Mouse (Mus musculus): ENCODE results near the gene Apba2. TPM values are rescaled to one million over a fixed set of nuclear protein-coding genes. Genes with fewer than 3 reads are reported as not detected.

Apba2 gene
- polyA plus RNA-seq, 1 experiment: 188 TPM

DNA sequence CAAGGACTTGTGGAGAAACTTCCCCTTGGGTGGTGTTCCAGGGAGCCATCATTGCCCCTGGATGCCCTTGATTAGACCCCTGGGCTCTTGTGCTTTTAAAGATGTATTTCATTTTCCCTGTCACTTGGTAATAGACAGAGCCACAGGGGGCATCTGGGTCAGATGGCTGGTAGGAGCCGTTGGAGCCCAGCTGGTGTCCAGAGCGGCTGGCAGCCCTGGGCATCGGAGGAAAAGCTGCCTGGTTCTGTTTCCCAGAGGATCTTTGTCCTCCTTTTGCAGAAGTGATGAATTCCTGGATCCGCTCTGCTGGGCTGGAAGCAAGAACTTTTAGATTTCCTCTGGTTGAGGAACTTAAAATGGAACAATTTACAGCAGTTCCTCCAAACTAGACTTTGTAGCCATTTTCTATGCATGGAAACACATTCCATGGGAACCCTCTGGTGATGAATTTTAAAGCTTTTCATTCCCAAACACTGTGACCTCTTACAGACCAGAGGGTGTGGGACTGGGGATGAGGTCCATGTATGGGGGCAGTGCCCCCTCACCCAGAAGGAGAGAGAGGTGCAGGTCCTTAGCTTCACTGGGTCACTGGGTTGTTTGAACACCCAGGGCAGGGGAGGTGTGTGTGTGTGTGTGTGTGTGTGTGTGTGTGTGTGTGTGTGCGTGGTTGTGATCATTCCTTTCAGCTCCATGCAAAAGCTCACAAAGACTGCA is 20.3 kb downstream of the Apba2 start:
- peaks cover 14% of the 10 kb centered on the region for H3K4me1 ChIP-seq (ENCODE audit: control insufficient read depth, insufficient read depth, low read length)
- no peak overlapping the region for H3K27ac ChIP-seq (ENCODE audit: insufficient read depth, low read length)
- no peak overlapping the region for H3K4me3 ChIP-seq (ENCODE audit: insufficient read depth, low read length)
- TF ChIP-seq CTCF (IDR thresholded peaks at IDR 0.05; ENCODE audit: extremely low read depth, insufficient read depth, low read length): no peak
- no peak for TF ChIP-seq POLR2A (IDR thresholded peaks at IDR 0.05; ENCODE audit: extremely low read depth, insufficient read depth, low read length)

DNA sequence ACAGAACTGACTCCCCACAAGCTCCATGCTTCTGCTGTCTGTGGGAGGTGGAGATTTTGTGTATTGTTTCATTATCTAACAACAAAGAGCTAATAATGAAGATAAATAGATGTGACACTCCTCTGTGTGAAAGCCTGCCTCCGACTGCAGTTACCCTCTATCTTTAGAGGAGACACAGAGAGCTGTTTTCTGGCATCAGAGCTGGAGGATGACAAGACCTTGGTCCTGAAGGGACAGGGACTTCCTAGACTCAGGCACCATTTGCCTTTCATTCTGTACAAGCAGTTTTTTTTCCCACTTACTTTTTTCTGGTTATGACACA is 20.9 kb downstream of the Apba2 start:
- Histone ChIP-seq H3K4me1 (ENCODE audit: control insufficient read depth, insufficient read depth, low read length) (peaks cover 15% of the 10 kb centered on the region), H3K4me3 (ENCODE audit: insufficient read depth, low read length) (no peak overlapping the region), H3K27ac (ENCODE audit: insufficient read depth, low read length) (no peak overlapping the region)
- TF ChIP-seq POLR2A (IDR thresholded peaks at IDR 0.05; ENCODE audit: extremely low read depth, insufficient read depth, low read length) (no peak), CTCF (IDR thresholded peaks at IDR 0.05; ENCODE audit: extremely low read depth, insufficient read depth, low read length) (no peak)

DNA sequence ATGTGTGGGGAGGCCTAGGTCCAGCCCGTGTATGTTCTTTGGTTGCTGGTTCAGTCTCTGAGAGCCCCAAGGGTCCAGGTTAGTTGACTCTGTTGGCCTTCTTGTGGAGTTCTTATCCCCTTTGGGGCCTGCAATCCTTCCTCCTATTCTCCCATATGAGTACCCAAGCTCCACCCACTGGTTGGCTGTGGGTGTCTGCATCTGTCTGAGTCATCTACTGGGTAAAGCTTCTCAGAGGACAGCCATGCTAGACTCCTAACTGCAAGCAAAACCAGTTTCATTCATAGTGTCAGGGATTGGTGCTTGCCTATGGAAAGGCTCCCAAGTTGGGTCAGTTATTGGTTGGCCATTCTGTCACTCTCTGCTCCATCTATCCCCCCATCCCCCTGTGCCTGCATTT is 29.8 kb downstream of the Apba2 start:
- Histone ChIP-seq H3K4me1 (ENCODE audit: control insufficient read depth, insufficient read depth, low read length) (peaks cover 7% of the 10 kb centered on the region; the same call in 1 of the 2 replicates), H3K4me3 (ENCODE audit: insufficient read depth, low read length) (no peak overlapping the region), H3K27ac (ENCODE audit: insufficient read depth, low read length) (no peak overlapping the region)
- TF ChIP-seq CTCF (IDR thresholded peaks at IDR 0.05; ENCODE audit: extremely low read depth, insufficient read depth, low read length) (no peak), POLR2A (IDR thresholded peaks at IDR 0.05; ENCODE audit: extremely low read depth, insufficient read depth, low read length) (no peak)

DNA sequence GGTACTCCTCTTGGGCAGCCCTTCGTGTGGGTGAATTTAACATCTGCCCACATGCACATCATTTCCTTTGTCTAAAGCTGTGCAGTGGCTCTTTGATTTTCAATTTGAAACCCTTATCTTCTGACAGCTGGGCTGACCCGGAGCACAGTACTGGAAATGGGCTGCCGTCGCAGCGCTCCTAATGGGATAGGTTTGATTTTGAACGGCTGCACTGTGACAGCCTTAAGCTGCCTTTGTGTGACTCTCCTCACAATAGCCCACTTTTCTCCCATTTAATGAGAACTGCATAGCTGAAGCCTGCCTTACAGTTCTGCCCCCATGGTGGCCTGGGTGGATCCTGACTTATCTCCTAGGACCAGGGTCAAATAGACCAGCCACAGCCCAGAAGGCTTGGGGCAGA is 31.9 kb downstream of the Apba2 start:
- H3K4me3 ChIP-seq (ENCODE audit: insufficient read depth, low read length): no peak overlapping the region
- H3K27ac ChIP-seq (ENCODE audit: insufficient read depth, low read length): no peak overlapping the region
- H3K4me1 ChIP-seq (ENCODE audit: control insufficient read depth, insufficient read depth, low read length): peaks cover 10% of the 10 kb centered on the region
- no peak for TF ChIP-seq CTCF (IDR thresholded peaks at IDR 0.05; ENCODE audit: extremely low read depth, insufficient read depth, low read length)
- no peak for TF ChIP-seq POLR2A (IDR thresholded peaks at IDR 0.05; ENCODE audit: extremely low read depth, insufficient read depth, low read length)

DNA sequence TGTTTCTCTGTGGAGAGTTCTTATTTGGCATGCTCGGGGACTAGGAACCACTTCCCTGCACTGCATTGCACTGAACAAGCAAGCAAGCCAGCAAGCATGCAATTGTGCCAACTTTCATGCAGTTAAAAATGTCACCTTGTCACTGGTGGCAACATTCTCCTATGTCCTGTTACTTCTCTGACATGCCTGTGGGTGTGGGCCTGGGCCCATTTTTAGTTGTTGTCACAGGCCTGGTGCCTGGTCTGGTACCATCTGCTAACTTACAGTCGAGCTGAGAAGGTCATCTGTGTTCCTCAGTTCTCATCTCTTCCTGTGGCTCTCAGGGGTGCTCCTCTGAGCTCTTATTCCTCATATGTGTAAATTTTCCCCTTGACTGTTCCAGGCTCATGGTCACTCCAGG is 33.8 kb downstream of the Apba2 start:
- peaks cover 12% of the 10 kb centered on the region for H3K4me1 ChIP-seq (ENCODE audit: control insufficient read depth, insufficient read depth, low read length)
- TF ChIP-seq CTCF (IDR thresholded peaks at IDR 0.05; ENCODE audit: extremely low read depth, insufficient read depth, low read length) (no peak), POLR2A (IDR thresholded peaks at IDR 0.05; ENCODE audit: extremely low read depth, insufficient read depth, low read length) (no peak)
- H3K27ac ChIP-seq (ENCODE audit: insufficient read depth, low read length): no peak overlapping the region
- no peak overlapping the region for H3K4me3 ChIP-seq (ENCODE audit: insufficient read depth, low read length)

DNA sequence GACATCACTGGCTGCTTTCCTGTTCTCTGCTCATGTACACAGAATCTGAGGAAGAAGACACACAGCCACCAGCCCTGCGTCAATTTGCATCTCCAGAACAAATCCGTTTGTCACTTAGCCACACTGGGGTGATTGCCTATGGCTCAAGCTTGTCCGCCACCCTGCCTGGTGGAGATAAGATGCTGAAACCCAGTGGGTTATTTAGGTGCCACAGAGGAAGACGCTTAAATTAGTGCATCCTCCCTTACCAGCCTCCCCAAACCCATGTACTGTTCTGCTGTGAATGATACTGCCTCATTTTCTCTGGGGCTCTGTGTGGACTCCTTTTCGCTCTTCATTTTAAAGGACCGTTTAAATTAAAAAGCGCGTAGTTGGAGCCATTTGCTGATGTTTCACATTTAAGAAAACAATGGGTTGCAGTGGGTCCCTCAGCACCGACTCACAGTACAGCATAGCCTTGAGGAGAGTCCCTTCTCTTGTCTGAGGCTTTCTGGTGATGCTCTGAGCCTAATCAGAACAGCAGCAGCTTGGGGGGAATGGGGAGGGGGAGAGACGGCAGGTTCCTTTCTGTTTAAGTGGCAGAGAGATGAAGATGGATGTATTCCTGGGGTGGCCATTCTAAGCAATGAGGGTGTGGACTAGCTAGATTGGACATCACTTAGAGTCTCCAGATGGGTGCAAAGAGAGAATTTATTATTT is 38.1 kb downstream of the Apba2 start:
- no peak overlapping the region for H3K27ac ChIP-seq (ENCODE audit: insufficient read depth, low read length)
- TF ChIP-seq POLR2A (IDR thresholded peaks at IDR 0.05; ENCODE audit: extremely low read depth, insufficient read depth, low read length): no peak
- TF ChIP-seq CTCF (IDR thresholded peaks at IDR 0.05; ENCODE audit: extremely low read depth, insufficient read depth, low read length): no peak
- H3K4me3 ChIP-seq (ENCODE audit: insufficient read depth, low read length): no peak overlapping the region
- peaks cover 9% of the 10 kb centered on the region for H3K4me1 ChIP-seq (ENCODE audit: control insufficient read depth, insufficient read depth, low read length)

DNA sequence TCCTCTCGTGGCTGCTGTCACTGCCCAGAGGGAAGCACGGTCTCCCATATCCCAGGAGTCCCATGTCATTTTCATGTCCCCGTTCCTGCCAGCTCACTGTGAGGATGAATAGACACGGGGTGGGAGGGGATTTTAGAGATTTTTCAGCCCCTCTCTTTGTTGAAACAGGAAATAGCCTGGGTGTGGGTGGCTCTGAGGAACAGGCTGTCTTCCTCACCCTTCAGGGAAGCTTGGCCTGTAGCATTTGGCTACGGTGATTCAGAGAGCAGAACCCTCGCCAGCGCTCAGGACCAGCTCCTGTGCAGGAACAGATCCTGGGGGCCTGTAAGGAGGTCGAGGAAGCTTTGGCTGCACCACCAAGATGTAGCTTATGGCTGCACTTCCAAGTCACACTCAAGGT is 45.3 kb downstream of the Apba2 start:
- peak overlapping the region; percentile 10; the same call in 1 of the 2 replicates for H3K27ac ChIP-seq (ENCODE audit: insufficient read depth, low read length)
- TF ChIP-seq CTCF (IDR thresholded peaks at IDR 0.05; ENCODE audit: extremely low read depth, insufficient read depth, low read length): no peak
- no peak for TF ChIP-seq POLR2A (IDR thresholded peaks at IDR 0.05; ENCODE audit: extremely low read depth, insufficient read depth, low read length)
- no peak overlapping the region for H3K4me3 ChIP-seq (ENCODE audit: insufficient read depth, low read length)
- H3K4me1 ChIP-seq (ENCODE audit: control insufficient read depth, insufficient read depth, low read length): peaks cover 12% of the 10 kb centered on the region

DNA sequence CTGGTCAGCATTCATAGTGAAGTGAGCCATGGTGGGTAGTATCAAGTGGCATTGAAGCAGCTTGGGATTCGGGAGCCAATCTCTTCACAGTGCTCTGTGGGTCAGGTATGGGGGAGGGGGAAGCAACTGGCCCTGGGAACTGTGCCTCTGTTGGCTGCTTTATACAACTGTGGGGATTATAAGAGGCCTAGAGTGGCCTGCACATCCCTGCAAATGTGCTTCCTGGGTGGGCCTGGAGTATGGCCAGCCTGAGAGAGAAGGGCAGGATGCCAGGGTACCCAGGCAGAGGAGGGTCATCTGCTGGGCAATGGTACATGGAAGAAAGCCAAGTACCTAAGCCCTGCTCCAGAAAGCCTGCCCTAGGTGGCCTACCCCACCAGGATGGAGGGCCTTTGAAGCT is 49.4 kb downstream of the Apba2 start:
- no peak overlapping the region for H3K27ac ChIP-seq (ENCODE audit: insufficient read depth, low read length)
- TF ChIP-seq POLR2A (IDR thresholded peaks at IDR 0.05; ENCODE audit: extremely low read depth, insufficient read depth, low read length) (no peak), CTCF (IDR thresholded peaks at IDR 0.05; ENCODE audit: extremely low read depth, insufficient read depth, low read length) (no peak)

DNA sequence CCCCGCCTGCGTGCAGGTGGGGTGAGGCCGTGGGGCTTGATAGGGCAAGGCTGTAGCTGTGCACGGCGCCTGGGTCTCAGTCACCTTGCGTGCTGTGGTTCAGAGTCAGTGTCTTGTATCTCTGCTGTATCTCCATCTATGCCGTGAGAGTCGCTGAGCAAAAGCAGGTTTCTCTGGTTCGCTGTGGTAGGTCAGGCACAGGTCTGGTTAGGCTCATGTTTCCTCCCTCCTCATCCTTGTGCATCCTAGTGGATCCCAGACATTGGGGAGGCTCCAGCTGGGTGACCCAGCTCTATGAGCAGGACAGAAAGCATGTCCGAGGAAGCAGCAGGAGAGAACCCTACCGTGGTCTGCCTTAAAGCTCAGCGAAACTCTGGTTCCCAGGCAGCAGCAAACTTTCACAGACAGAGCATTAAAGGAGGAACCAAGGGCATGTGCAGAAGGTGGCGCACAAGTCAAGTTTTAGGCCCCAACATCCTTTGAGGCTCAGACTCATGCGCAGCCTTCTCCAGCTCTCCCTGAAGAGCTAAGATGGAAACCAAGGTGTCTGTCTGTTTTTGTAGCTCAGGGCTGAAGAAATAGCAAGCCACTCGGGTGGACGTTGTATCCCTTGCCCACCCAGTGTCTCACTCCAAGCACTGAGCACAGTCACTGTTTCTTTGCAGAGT is 51.2 kb downstream of the Apba2 start:
- H3K27ac ChIP-seq (ENCODE audit: insufficient read depth, low read length): no peak overlapping the region
- H3K4me1 ChIP-seq (ENCODE audit: control insufficient read depth, insufficient read depth, low read length): peaks cover 5% of the 10 kb centered on the region; the same call in 1 of the 2 replicates
- H3K4me3 ChIP-seq (ENCODE audit: insufficient read depth, low read length): no peak overlapping the region
- no peak for TF ChIP-seq POLR2A (IDR thresholded peaks at IDR 0.05; ENCODE audit: extremely low read depth, insufficient read depth, low read length)
- TF ChIP-seq CTCF (IDR thresholded peaks at IDR 0.05; ENCODE audit: extremely low read depth, insufficient read depth, low read length): peak; percentile 28

More for the DNA sequence above, 49.4 kb downstream of the Apba2 start:
- Histone ChIP-seq H3K4me1 (ENCODE audit: control insufficient read depth, insufficient read depth, low read length) (peaks cover 15% of the 10 kb centered on the region), H3K4me3 (ENCODE audit: insufficient read depth, low read length) (no peak overlapping the region)
